Mouse (Mus musculus) ovary, adult 18-20 months (tissue): ENCODE data around the gene Polr2l.

Experiments used
- DNase-seq: peaks from one replicate; pipeline ENCODE4 v3.0.0; 2022; ENCODE audit warnings: low spot score, mixed read lengths

The Polr2l gene

DNA sequence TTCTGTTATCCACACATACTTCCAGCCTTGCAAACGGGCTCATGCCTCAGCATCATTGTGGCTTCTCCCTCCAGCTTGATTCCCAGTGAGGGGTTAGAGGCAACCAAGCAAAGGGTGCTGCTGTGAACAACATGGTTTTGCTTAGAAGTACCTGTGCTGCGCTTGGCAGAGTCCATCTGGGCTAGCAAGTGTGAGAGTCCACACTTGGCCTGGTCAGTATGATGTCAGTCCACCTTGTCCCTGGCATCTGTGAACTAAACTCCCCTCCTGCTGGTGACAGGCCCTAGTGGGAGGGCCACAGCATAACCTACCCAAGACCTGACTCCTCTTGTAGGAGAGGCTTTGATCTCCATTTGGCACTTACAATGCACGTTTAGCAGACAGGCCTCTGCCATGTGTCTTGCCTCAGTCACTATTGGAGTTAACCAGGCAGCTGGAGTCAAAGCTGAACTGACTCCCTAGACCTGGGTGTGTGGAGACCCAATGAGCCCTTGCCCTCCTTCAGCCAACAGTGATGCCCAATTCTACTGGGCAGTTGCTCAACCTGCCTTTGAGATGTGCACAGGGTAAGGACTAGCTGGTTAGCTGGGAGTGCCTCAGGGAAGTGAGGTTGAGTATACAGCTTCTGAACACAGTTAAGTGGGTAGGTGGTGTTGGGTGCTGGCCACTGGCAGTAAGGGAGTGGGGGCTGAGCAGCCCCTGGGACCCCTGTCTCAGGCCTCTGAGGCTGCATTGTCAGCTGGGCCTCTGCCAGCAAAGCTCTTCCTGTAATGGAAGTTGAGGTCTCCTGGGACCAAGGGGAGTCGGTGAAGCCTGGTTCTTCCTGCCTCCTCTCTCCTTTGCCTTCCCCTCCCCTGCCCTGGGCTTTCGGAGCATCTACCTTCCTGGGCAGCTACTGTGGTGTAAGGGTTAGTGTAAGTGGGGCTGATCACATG is 9.5 kb upstream of the Polr2l start:
- DNase-seq, result no peak

- DNase-seq, result no peak
These were observed 8.3 kb upstream of the Polr2l start for GRCm38 (mm10) chr7:141483114-141483653.

- DNase-seq, result no peak
These were observed 7.6 kb upstream of the Polr2l start for GRCm38 (mm10) chr7:141482531-141483024.

DNA sequence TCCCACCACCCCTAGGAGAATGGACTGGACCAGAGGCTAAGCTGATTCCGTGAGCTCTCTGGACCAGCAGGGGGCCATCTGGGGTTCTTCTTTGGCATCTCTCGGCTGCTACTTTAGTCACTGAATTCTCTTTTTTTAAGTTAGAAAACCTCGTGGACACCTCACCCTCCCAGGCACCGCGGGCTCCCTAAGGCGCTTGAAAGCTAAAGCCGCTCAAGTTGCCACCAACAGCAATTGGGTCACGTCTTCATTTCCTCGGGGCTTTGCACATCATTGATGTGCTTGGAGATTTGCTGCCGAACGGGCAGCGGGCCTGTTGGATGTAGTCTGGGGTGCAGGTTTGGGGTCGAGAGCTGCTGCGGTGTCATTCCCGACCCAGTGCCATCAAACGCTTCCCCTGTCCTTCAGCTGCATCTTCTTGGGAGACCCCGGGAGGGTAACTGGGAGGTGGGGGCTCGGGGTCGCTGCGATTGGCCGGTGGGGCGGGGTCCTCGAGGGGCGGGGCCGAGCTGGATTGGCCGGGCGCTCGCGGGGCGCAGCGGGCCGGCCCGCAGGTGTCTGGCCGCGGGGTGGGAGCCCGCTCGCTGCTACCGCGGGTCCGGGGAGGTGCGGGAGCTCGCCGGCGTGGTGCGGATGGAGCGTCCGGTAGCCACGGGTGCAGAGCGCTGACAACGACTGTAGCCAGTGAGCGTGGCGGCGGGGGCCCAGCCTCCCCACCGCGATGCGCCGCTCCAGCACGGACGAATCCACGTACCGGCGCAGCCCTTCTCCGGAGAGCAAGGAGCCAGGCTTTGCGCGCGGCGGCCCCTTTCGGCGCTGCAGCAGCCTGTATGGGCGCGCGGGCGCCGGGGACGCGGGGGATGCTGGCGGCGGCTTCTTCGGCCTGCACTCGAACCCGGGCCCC is 6.8 kb upstream of the Polr2l start:
- peak; percentile 33 for DNase-seq

DNA sequence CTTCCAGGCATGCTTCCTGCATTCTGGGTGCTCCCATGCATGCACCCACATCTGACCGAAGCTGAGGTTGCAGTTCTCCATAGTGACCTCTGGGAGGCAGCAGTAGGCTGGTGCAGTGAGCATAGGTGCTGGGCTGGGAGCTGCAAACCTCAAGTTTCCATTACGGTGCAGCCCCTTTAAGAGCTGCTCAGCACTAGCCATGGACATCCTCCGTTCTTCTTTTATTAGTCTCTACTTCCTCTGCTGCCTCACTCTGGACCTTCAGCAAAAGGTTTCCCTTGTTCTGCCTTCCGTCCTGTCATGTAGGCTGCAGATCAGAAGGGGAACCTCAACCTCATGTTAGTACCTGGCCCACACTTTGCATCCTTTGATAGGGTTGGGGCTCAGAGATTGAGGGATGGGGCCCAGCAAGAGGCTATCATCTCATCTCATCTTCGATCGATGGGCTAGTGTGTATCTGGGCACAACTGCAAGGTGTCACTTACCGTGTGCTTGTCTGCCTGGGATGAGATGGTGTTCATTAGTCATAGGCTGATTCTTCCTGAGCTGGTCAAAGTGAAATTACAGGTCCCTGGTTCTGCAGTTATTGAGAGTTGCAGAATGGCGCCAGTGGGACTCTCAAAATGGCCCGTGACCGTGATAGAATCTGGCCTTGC is 6.0 kb upstream of the Polr2l start:
- DNase-seq, result peak; percentile 30

DNA sequence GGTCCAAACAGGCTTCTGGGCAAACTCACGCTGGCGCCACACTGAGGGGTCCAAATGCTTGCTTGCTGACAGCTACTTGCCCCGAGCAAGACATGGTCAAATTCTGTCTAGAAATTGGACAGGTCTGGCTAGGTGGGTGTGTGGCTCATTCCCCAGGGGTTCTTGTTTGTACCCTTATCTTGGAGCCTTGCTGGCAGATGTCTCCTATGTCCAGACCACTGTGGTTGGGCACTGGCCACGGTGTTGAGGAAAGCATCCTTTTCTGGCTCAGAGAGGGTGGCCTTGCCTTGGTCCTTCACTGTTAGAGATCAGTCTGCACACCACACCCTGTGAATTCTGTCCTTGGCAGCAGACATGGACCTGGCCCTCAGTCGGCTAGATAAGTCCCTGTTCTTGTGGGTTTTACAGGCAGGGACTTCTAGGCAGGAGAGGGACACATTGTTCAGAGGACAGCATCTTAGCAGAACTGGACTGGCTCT is 3.4 kb upstream of the Polr2l start:
- DNase-seq, result peak; percentile 64

GRCm38 (mm10) chr7:141477578-141478269 is 2.8 kb upstream of the Polr2l start:
- DNase-seq, result peak; percentile 30

DNA sequence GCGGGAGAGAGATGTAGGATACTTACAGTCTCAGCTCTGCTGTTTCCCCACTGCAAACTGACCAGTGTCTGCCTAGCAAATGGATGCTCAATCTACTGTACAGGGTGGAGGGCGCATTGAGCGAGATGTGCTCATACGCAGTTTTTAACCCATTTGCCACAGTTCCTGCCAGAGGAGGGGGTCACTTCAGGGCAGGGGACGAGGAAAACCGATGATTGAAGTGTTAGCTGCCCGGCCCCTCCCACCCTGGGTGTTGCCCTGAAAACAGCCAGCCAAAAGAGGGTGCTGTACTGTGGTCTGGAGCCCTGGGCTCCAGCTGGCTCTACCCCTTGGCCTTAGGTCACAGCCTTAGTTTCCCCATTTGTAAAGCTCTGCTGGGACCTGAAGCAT is 2.0 kb upstream of the Polr2l start:
- peak; percentile 34 for DNase-seq

DNA sequence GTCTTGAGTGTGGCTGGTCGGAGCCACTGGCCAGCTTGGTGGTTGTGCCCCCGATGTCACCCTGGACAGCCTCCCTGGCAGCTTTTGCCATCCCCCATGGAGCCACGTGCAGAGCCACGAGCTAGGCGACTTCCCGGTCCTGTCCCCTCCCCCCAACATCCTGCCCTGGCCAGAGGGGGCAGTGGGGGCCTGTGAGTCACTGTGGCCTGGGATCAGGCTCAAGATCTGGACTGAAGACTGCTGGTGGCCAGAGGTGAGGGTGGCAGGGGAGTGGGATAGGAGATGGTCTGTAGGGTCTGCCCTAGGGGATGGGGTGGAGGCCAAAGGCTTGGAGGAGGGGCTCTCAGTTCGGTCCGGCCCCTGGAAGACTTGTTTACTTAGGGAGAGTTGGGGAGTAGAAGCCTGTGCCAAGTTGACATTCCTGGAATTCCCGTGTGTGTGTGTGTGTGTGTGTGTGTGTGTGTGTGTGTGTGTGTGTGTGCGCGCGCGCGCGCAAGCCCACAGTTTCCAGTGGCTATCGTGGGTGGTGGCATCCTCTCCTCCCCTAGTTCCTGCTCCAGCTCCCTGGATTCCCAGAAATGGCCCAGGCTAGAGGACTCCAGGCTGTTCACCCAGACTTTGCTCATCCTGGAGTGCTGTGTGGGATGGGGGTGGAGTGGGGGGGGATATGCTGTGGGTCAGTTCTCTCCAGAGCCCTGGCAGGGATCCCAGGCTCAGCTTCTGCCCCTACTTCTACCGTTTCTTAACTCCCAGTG is 1.5 kb upstream of the Polr2l start:
- DNase-seq, result peak; percentile 83

- DNase-seq, result peak; percentile 24
These were observed 850 bp upstream of the Polr2l start for GRCm38 (mm10) chr7:141475805-141476158.

DNA sequence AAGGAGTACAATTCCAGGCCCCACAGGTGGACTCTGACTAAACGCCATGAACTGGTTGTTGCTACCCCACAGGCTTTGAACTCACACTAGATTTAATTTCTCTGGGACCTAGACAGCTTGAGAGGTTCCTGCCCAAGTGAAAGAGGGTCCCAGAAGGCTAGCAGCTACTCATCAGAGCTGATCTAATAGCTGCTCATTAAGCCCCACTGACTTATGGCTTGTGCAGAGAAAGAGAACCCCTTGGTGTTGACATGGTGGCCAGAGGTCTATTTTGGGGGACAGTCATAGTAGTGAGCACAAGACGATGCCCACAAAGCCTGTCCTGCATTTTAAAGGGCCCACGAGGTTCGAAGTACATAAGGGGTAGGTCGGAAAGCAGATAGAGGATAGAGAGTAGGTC is 772 bp downstream of the Polr2l start:
- no peak for DNase-seq

DNA sequence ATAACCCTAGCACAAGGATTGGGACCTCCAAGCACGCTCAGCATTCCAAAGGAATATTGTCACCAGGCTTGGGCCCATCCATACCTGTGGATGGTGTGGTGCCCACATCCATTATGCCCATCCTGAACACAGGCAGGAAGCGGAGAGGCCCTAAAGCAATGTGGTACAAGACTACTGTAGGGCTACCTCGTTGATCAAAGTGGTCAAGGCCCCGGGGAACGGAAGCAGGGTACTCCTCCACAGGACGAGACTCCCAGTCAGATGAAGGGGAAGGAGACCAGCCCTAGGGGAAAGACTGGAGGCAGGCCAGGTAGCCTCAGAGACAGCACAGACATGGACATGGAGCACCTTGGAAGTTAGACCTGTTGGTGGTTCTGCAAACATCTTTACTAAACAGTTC is 2.2 kb downstream of the Polr2l start:
- DNase-seq, result no peak

DNA sequence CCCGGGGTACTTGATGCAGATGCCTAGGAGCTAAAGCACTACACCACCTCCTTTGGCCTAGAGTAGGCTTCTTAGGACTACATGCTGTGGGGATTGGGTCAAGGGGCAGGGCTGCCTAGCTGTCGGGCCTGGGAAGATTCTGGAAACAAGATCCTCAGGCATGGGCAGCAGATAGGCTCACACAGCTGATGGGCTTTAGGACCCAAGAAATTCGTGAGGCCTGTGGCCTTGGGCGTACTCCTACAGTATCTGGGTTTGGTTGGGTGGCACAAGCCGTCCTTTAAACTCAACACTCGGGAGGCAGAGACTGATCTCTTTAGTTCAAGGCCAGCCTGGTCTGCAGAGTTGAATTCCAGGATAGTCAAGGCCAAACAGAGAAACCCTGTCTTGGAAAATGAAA is 2.7 kb downstream of the Polr2l start:
- peak; percentile 71 for DNase-seq

DNA sequence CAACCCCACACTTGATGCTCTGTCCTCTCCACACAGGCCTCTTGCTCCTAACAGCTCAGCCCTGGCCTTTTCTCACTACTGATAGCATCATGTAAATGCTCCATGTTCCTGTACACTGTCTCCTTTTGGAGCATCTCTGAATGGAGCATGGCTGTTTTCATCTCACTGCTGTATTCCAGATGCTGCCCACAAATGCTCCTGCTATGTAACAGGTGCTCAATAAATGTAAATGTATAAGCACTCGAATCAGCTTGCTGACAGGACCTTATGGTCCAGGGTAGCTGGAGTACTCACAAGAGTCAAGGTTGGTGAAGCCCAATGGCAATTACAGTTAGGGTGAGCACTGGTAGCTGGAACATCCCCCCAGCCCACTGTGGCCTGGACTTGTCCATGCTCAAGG is 3.7 kb downstream of the Polr2l start:
- DNase-seq, result no peak

GRCm38 (mm10) chr7:141470637-141470944 is 4.3 kb downstream of the Polr2l start:
- no peak for DNase-seq

- peak; percentile 43 for DNase-seq
These were observed 4.9 kb downstream of the Polr2l start for GRCm38 (mm10) chr7:141469901-141470636.

GRCm38 (mm10) chr7:141469352-141469751 is 5.6 kb downstream of the Polr2l start:
- no peak for DNase-seq

- peak; percentile 77 for DNase-seq
These were observed 6.3 kb downstream of the Polr2l start for GRCm38 (mm10) chr7:141468522-141469211.

DNA sequence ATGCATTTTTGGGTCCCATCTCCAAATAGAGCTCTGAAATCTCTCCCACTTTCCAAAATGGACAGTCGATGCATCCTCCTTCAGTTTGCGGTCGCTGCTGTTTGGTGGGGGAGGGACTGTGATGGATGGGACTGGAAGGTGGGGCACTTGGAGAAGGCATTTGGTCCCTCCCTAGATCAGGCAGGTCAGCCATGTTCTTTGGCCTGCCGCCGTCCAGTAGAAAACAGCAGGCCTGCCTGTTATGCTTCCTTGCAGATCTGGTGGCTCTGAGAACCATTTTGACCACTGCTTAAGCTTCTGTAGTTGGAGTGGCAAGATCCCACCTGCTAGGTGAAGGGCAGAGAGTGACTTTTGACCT is 6.8 kb downstream of the Polr2l start:
- DNase-seq, result peak; percentile 31
